Mouse (Mus musculus) heart, postnatal 25 days (tissue): ENCODE data around the gene Sdcbp2. TPM values are rescaled to one million over a fixed set of nuclear protein-coding genes. Genes with fewer than 3 reads are reported as not detected.
A peak's percentile ranks its signal among the peaks of the same experiment; 100 is the strongest.

Source experiments
- DNase-seq: peaks from one replicate; pipeline ENCODE4 v3.0.0; 2022; ENCODE audit warnings: low spot score
- intact Hi-C: fragments of 180-260 bp; cut with DNase I; formaldehyde crosslinking; loops from one replicate; pipeline ENCODE4 v1.15.1; 2025
- total RNA-seq, 2 experiments: library from RNA; stranded (reverse); gene quantifications; 2 replicates each; pipeline ENCODE4 v1.2.3; 2021

The Sdcbp2 gene
- 1 to 10 TPM; 1.0 to 2.3 TPM for total RNA-seq

DNA sequence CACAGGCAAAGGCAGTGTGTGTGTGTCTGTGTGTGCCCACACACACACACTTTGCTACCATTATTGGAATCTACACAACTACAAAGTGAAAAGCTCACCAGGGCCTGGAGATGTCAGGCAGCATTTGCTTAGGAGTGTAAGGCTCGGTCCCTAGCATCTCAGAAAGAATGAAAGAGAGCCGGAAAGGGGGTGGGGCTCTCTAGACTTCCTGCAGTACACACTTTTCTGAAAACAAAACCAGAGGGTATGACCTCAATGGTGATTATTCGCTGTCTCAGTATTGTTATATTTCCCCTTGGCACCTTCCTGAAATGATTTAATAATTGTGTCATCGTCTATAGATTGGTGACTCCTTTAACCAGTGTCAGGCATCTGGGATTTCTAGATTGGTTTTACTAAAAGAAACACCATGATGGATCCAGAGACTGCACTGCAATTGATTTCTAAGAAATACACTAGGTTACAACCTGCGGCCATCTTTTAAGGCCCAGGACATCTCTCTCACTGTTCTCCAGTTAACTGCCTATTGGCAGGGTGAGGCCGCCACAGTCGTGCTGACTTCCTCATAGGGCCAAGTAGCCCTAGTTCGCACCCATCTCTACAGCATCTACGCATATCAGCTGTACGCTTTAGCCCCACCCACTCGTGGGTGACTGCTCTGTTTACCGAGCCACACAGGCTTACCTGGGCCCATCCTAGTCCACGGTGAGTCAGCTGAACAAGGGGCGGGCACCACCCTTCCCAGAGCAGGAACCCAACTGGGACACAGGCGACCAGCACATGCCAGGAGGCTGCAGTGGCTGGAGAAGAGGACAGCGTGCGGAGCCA is at the start of gene Sdcbp2:
Gene Sdcbp2, plus strand, starts transcription at position 750 of the 828 bp plus-strand sequence.
- intact Hi-C loops, result loop anchor here (10.0 kb wide), 1 partner anchor 173 kb away; the partner anchor contains the start of gene Psmf1
- DNase-seq, result no peak

DNA sequence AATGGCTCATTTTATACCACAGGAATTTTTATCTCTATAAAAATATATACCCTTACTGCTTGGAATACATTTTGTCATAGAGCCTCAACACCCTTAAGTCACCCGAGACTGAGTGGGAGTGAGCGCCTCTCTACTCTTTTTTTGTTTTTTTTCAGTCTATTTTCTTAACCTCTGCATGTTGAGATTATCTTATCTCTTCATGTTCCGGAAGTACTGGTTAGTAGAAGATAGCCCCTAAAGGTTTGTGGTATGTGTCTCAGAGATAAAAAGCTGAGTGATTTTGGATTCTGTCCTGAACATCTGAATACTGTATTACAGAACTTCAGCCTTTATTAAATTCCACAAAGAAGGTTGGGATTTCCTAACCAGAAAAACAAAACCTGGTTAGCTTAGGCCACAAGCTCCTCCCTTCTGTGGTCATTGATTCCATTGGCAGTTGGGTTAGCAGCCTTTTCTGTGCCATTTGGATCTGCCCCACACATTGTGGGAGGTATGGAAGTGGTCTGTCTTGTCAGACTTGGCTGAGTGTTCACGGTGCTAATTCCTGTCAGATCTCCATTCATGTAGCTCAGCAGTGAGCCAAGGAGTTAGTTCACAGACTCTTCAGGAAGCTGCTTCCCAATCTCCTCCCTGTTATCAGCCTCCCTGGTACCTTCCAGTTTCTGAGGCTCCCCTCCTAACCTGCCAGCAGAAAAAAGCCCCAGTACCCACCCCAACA is 47.9 kb upstream of the Sdcbp2 start:
- intact Hi-C loops, result no loop called here
- DNase-seq, result no peak

DNA sequence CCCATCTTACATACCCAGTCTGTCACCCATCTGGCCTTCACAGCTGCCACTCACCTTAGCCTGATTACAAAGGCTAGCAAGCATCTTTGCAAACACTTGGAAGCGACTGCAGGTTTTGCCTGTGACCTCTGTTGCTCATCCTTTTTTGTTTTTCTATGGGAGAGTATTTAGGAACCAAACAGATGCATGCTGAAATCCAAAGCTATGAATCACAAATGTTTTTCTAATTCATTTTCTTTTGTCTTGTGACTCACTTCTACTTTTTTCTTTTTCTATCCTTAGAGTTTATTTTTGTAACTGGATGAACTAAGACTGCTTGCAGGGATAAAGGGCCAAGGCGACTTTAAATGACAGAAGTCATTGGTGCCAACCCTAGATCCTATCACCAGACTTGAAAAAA is 46.9 kb upstream of the Sdcbp2 start:
- DNase-seq, result no peak
- intact Hi-C loops, result no loop called here

- intact Hi-C loops, result no loop called here
- DNase-seq, result no peak
Observed at GRCm38 (mm10) chr2:151528066-151528465, 44.4 kb upstream of the Sdcbp2 start.

- intact Hi-C loops, result no loop called here
Observed at GRCm38 (mm10) chr2:151529169-151529568, 43.3 kb upstream of the Sdcbp2 start.

GRCm38 (mm10) chr2:151530378-151531230 is 41.8 kb upstream of the Sdcbp2 start:
- no peak for DNase-seq
- intact Hi-C loops, result no loop called here

More at GRCm38 (mm10) chr2:151529169-151529568, 43.3 kb upstream of the Sdcbp2 start:
- no peak for DNase-seq

DNA sequence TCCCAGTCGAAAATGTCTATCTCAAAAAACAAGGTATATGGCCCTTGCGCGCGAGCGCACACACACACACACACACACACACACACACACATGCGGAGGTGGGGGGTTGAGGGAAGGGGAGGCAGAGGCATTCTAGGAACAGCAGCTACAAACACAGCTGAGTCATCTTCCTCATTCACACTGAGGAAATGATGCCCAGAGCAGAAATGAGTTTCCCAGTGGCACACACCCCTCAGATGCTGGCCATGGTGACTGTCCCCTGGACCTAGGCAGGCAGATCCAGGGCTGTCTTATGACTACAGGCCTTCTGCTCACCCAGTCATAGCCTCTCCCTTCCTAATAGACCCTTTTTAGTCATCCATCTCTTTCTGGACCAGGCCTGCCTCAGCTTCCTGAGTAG is 38.8 kb upstream of the Sdcbp2 start:
- DNase-seq, result no peak

DNA sequence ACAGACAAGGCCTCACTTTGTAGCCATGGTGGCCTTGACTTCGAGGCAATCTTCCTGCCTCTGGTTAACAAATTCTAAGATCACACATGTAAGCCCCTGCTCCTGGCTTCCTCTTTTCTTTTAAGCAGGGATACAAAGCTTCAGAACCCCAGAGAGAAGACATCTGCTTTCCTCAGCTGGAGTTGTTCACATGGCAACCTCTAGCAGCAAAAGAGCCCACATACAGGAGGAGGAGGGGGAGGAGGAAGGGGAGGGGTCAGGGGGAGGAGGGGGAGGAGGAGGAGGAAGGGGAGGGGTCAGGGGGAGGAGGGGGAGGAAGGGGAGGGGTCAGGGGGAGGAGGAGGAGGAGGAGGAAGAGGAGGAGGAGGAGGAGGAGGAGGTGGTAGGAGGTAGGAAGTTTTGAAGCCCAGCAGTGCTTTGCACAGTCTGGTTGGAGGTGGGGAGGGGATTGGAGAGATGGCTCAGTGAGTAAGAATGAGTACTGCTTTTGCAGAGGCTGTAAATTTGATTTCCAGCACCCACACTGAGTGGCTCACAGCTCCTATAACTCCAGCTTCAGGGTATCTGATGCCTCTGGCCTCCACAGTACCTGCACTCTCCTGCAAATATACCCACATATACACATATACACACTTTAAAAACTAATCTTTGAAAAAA is 36.3 kb upstream of the Sdcbp2 start:
- intact Hi-C loops, result no loop called here
- no peak for DNase-seq

More for the DNA sequence above, 38.8 kb upstream of the Sdcbp2 start:
- intact Hi-C loops, result no loop called here

DNA sequence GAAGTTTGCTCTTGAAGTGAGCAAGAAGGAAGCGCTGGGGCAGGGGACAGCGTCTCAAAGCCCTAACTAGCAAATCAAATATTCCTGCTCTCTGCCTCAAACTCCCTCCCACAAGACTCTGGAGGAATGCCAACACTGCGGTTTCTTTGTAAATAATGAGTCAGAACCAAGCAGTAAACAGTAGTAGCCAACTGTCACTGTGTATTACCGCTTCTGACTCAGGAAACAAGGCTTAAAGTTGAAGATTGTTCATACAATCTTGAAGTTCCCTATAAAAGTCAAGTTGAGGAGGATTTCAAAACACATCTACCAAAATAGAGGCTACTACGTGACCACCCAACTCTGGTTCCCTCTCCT is 35.8 kb upstream of the Sdcbp2 start:
- no peak for DNase-seq
- intact Hi-C loops, result no loop called here

DNA sequence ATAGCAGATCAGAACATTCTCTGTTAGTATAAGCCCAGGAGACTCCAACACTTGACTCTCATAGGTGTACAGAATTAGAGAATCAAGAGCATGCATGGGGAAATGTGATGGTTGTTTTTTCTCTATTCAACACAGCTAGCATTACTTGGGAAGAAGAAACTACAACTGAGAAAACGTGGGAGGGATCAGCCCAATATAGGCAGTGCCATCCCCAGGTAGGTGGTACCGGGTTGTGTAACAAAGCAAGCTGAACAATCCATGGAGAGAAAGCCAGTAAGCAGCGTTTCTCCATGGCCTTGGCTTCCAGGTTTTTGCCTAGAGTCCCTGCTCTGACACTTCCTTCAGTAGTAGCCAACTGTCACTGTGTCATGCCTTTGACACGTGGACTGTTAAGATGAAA is 33.8 kb upstream of the Sdcbp2 start:
- intact Hi-C loops, result no loop called here
- no peak for DNase-seq

- peak; percentile 97 for DNase-seq
- intact Hi-C loops, result loop anchor here (2.0 to 5.0 kb wide), 2 partner anchors 35 to 48 kb away; partner anchors contain the start of gene Nsfl1c
Observed at GRCm38 (mm10) chr2:151542323-151543062, 29.9 kb upstream of the Sdcbp2 start, which contains the start of gene Fkbp1a. Gene Fkbp1a (plus strand): TSS chr2:151542483.

- peak; percentile 34 for DNase-seq
- intact Hi-C loops, result loop anchor here (2.0 to 5.0 kb wide), 2 partner anchors 34 to 48 kb away; partner anchors contain the start of gene Nsfl1c
Observed at GRCm38 (mm10) chr2:151543063-151543895, 29.1 kb upstream of the Sdcbp2 start.

DNA sequence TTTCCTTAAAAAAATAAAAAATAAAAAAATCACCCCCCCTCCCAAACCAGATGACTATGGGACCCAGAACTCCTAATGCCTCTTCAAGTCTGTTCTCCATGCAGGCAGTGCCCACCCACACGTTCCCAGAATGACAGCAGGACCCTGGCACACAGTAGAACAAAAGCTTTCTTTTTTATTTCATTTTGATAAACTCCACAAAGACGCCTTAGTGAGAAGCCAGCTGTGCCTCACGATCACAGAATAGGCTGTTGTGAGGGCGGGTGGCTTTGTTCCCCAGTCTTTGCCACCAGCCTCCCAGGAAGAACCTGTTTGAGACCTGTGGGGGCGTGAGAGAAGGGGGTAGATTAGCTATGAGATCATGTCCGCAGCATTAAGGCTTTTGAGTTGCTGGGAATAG is 27.7 kb upstream of the Sdcbp2 start:
- intact Hi-C loops, result loop anchor here (5.0 kb wide), 1 partner anchor 33 kb away; no protein-coding TSS in a partner anchor
- DNase-seq, result no peak

DNA sequence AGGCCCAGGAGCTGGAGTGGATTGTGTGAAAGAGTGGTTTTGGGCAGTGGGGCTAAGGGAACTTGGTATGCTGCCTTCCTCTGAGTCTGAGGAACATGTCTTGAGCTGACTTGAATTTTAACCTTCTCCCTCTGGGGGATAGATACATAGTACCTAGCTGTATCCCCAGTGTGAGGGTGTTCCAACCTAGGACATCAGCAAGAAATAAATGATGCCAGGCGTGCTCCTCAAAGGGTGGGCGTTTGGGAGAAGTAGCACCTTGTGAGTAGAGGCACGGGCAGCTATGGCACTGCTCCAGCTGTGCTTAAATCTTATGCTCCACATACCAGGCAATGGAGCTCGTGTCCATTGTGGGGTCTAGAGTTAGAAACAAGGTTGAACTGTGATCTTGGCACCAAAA is 25.9 kb upstream of the Sdcbp2 start:
- no peak for DNase-seq
- intact Hi-C loops, result no loop called here

DNA sequence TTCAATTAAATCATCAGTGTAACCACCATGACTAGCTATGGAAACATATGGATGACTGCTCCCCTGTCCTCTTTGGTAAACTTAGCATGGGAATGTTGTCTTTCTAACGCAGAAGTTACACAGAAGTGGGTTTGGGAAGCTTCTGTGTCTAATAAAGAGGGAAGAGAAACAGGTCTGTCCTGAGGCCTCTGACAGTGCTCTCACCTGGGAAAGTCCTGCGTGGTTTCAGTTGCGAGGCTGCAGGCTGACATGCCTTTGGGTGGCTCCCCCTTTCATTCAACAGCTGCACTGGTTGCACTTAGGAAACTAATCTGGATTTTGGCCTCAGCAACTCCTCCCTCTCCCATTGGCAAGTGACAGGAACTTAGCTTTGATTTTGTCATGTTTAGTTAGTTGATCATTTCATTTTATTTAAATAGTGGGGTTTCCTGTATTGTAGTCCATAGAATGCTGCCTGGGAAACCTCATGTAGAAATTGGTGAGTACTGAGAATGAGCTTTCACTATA is 22.8 kb upstream of the Sdcbp2 start:
- DNase-seq, result no peak
- intact Hi-C loops, result no loop called here

DNA sequence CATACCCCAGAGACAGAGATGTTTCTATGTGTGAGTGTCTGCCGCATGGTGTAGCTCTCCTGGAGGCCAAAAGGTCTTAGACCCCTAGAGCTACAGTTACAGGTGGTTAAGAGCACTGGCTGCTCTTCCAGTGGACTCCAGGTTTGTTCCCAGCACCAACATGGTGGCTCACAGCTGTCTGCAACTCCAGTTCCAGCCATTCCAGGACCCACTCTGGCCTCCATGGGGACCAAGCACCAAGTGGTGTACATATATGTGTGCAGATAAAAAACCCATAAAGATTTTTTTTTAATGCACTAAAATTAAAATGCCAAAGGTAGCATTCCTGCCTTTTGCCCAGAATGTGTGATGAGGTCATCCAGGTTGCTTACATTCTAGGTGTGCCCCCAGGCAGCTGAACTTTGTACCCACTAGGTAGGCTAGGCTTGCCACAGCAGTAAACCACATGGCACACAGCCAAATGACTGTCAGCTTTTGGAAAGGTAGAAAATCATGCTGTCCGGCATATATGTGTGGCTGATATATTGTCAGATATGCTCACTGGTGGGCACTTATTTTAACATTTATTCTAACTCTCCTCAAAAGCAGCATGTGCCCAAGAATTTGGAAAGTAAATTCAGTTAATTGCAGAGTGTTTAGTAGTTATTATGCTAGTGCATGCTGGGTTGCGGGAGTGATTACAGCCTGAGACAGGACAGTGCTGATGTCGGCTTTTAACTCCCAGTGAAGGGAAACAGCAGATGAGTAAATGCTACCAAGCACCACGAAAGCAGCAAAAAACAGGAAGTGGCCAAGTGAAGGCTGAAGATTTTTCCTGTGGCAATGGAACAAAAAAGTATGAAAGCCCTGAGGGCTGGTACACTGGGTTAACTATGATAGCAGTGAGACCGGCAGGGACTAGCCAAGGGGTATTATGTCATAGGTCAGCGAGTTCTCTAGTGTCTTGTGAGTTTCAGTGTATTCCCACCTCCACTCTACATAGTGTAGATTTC is 9.2 kb upstream of the Sdcbp2 start:
- DNase-seq, result no peak
- intact Hi-C loops, result no loop called here

DNA sequence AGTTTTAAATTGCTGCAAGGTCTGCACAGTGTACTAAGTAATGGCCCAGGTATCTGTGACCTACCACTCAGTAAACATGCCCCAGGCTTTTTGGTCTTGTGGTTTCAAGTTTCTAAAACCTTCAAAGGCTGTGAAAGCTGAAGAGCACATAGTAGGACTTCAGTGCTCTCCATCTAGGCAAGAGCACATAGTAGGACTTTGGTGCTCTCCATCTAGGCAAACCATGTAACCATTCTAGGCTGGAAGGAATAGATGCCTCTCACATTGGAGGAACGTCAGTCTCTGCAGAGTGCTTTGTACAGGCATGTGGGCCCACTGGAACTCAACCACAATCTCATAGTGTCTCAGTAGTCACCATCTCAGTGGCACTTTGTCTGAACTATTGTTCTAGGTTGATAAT is 8.4 kb upstream of the Sdcbp2 start:
- DNase-seq, result no peak
- intact Hi-C loops, result no loop called here
